13 mouse cellular contexts compared by ENCODE assay signal in genomic region chr11:117313446-117313845, GRCm38 (mm10).
DNase-seq lines count a peak whose midpoint lies in the region; TF ChIP-seq lines count a peak whose summit lies in the region.
"Had no signal": no experiment of that assay in that cellular context is flagged by ENCODE, and none has a peak within 500 bp of the region (broad histone marks: within the 10 kb centered on the region; RNA-seq: fewer than 3 reads in every experiment).

No protein-coding gene starts in this region.

- TF ChIP-seq EP300 in heart, adult 2 months (IDR thresholded peaks at IDR 0.05; ENCODE audit: insufficient read depth, low read depth, low read length) = no peak

- no peaks in the 10 kb centered on the region for H3K9me3 ChIP-seq in embryonic facial prominence, embryonic 10.5 days
- H3K9me3 ChIP-seq in limb, embryonic 10.5 days (replicated peaks) = no peaks in the 10 kb centered on the region
- H3K9me3 ChIP-seq: hindbrain, embryonic 15.5 days had no signal

- no peak for DNase-seq in heart, adult 2 months
- DNase-seq in heart, adult 8-10 months (ENCODE audit: low spot score) = no peak
- DNase-seq in liver, adult 2 months (ENCODE audit: extremely low read depth, low read depth, low spot score) = no peak
- DNase-seq in liver = no peak
- DNase-seq in embryonic facial prominence, embryonic 10.5 days (ENCODE audit: low spot score) = no peak
- no peak for DNase-seq in limb, embryonic 10.5 days (ENCODE audit: low spot score)
- DNase-seq in cerebellum, adult 9-10 months = no peak
- DNase-seq in gastrocnemius, adult 18-20 months (ENCODE audit: low spot score) = no peak
- DNase-seq: cerebellum, adult 9-11 months; layer of hippocampus, adult 9-11 months; lung, adult 2 months had no signal

- WGBS in heart, adult 2 months = 60% methylated on average over 7 of the region's 7 CpGs
- WGBS in liver, adult 2 months = 79% methylated on average over 7 of the region's 7 CpGs
- WGBS in embryonic facial prominence, embryonic 10.5 days = 91% methylated on average over 7 of the region's 7 CpGs
- 88% methylated on average over 7 of the region's 7 CpGs for WGBS in limb, embryonic 10.5 days

- 0 out of 2 replicates have a peak, but pooled peaks cover 2% of the 10 kb centered on the region for H3K36me3 ChIP-seq in heart, adult 2 months (ENCODE audit: control insufficient read depth, insufficient read depth, low read length)
- no peaks in the 10 kb centered on the region for H3K36me3 ChIP-seq in liver, adult 2 months (ENCODE audit: control insufficient read depth, insufficient read depth, low read length)
- H3K36me3 ChIP-seq in embryonic facial prominence, embryonic 10.5 days (replicated peaks) = peaks cover 35% of the 10 kb centered on the region
- H3K36me3 ChIP-seq in limb, embryonic 10.5 days = peaks cover 48% of the 10 kb centered on the region
- H3K36me3 ChIP-seq: hindbrain, embryonic 15.5 days had no signal

- H3K27ac ChIP-seq in heart, adult 2 months = peak overlapping the region; percentile 85
- H3K27ac ChIP-seq in liver, adult 2 months (replicated peaks; ENCODE audit: insufficient read depth, low read depth, low read length) = 0 out of 2 replicates have a peak overlapping the region, but pooled peaks have one; percentile 13
- peak overlapping the region; percentile 74 for H3K27ac ChIP-seq in embryonic facial prominence, embryonic 10.5 days (replicated peaks)
- H3K27ac ChIP-seq in limb, embryonic 10.5 days = peak overlapping the region; percentile 69; the same call in 1 of the 2 replicates

- intact Hi-C loops in heart, adult 2 months (cut with DNase I) = loop anchor here (1.0 to 2.0 kb wide), 3 partner anchors 29 to 75 kb away; no protein-coding TSS in a partner anchor

- no peak for TF ChIP-seq CTCF in heart, adult 2 months (IDR thresholded peaks at IDR 0.05)
- TF ChIP-seq CTCF in liver, adult 2 months (IDR thresholded peaks at IDR 0.05; ENCODE audit: low read depth, low read length) = no peak

- H3K4me3 ChIP-seq in heart, adult 2 months = no peak overlapping the region
- H3K4me3 ChIP-seq in liver, adult 2 months (ENCODE audit: insufficient read depth, low read depth, low read length) = no peak overlapping the region
- no peak overlapping the region for H3K4me3 ChIP-seq in embryonic facial prominence, embryonic 10.5 days
- H3K4me3 ChIP-seq in limb, embryonic 10.5 days = no peak overlapping the region
- H3K4me3 ChIP-seq: hindbrain, embryonic 15.5 days had no signal

- no peaks in the 10 kb centered on the region for H3K79me2 ChIP-seq in heart, adult 2 months (replicated peaks; ENCODE audit: control insufficient read depth, insufficient read depth, low read length)
- H3K79me2 ChIP-seq in liver, adult 2 months (ENCODE audit: control insufficient read depth, insufficient read depth, low read length) = peaks cover 47% of the 10 kb centered on the region; the same call in 1 of the 2 replicates

- no peaks in the 10 kb centered on the region for H3K27me3 ChIP-seq in heart, adult 2 months (ENCODE audit: control insufficient read depth, insufficient read depth, low read length)
- H3K27me3 ChIP-seq in liver, adult 2 months (ENCODE audit: control insufficient read depth, insufficient read depth, low read length) = no peaks in the 10 kb centered on the region
- H3K27me3 ChIP-seq in embryonic facial prominence, embryonic 10.5 days (replicated peaks; ENCODE audit: low read depth, poor library complexity, severe bottlenecking) = no peaks in the 10 kb centered on the region
- H3K27me3 ChIP-seq in limb, embryonic 10.5 days (ENCODE audit: low read depth, poor library complexity, severe bottlenecking) = no peaks in the 10 kb centered on the region
- H3K27me3 ChIP-seq: hindbrain, embryonic 15.5 days; Patski had no signal

- peaks cover 81% of the 10 kb centered on the region for H3K4me1 ChIP-seq in heart, adult 2 months (ENCODE audit: control insufficient read depth, insufficient read depth, low read length)
- H3K4me1 ChIP-seq in liver, adult 2 months (ENCODE audit: control insufficient read depth, insufficient read depth, low read length) = peaks cover 83% of the 10 kb centered on the region
- peaks cover 100% of the 10 kb centered on the region for H3K4me1 ChIP-seq in embryonic facial prominence, embryonic 10.5 days
- peaks cover 99% of the 10 kb centered on the region for H3K4me1 ChIP-seq in limb, embryonic 10.5 days

- peak overlapping the region; percentile 11; the same call in 1 of the 2 replicates for H3K9ac ChIP-seq in heart, adult 2 months (ENCODE audit: low read depth, low read length)
- no peak overlapping the region for H3K9ac ChIP-seq in liver, adult 2 months (ENCODE audit: low read depth, low read length)
- H3K9ac ChIP-seq: hindbrain, embryonic 15.5 days had no signal

- TF ChIP-seq POLR2A in heart, adult 2 months (IDR thresholded peaks at IDR 0.05; ENCODE audit: insufficient read depth, low read depth, low read length) = no peak
- TF ChIP-seq POLR2A in liver, adult 2 months (IDR thresholded peaks at IDR 0.05; ENCODE audit: extremely low read depth, insufficient read depth, low read length) = no peak

Comparison
In these comparisons a context has a peak if more than half of its experiments do, and no peak if none do; other contexts are left out.
1. H3K27ac ChIP-seq: peak in every context shown above with its lines; median percentile 85 in heart, adult 2 months; 74 in embryonic facial prominence, embryonic 10.5 days; 69 in limb, embryonic 10.5 days; 13 in liver, adult 2 months.